Mouse (Mus musculus): Measurements from ENCODE around the gene Irak1.

DNA sequence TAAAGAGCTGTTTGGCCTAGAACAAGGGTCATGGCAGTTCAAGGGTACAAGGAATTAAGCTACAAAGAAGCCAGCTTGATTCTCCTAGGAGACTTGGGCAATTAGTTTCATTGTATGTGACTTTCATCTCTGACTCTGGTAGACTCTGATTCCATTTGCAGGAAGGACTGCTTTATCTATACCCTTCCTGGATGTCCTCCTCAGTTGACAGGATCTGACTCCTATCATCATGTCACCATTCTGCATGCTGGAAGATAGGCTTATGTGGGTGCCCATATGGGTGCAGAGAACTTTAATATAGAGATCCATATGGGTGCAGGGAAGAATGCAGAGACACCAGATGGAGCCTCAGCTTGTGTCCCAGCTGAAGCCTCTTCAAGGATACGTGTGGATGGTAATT is 54.6 kb downstream of the Irak1 start:
- TF ChIP-seq CTCF (IDR thresholded peaks at IDR 0.05; ENCODE audit: control insufficient read depth, insufficient read depth, insufficient read length) (no peak), MAX (IDR thresholded peaks at IDR 0.05) (no peak), FOSL1 (IDR thresholded peaks at IDR 0.05; ENCODE audit: insufficient read depth, low read length, poor library complexity, severe bottlenecking) (no peak)
